Mouse (Mus musculus) liver, adult 2 months (tissue): ENCODE data around the gene Tnf. TPM values are rescaled to one million over a fixed set of nuclear protein-coding genes. Genes with fewer than 3 reads are reported as not detected.
A peak's percentile ranks its signal among the peaks of the same experiment; 100 is the strongest.

Source experiments
- DNase-seq: peaks from one replicate; pipeline ENCODE4 v3.0.0-alpha.2; 2011; ENCODE audit warnings: low read depth, low spot score; ENCODE audit errors: extremely low read depth
- H3K27ac ChIP-seq: fragments of 200-500 bp; replicated peaks from 2 replicates; pipeline ENCODE4 v1.5.1; 2012; ENCODE audit warnings: low read depth, mild to moderate bottlenecking, control low read depth, inconsistent platforms, low read length; ENCODE audit not compliant: insufficient read depth
- H3K27me3 ChIP-seq: fragments of 200-500 bp; 2 replicates; pipeline ENCODE4 v1.6.1; 2012; ENCODE audit warnings: mild to moderate bottlenecking, moderate library complexity, low read length, inconsistent platforms; ENCODE audit not compliant: control insufficient read depth, insufficient read depth
- H3K36me3 ChIP-seq: fragments of 200-500 bp; 2 replicates; pipeline ENCODE4 v1.6.1; 2012; ENCODE audit warnings: low read length, inconsistent platforms; ENCODE audit not compliant: control insufficient read depth, insufficient read depth
- H3K4me1 ChIP-seq: fragments of 200-500 bp; 2 replicates; pipeline ENCODE4 v1.6.1; 2011; ENCODE audit warnings: low read length; ENCODE audit not compliant: control insufficient read depth, insufficient read depth
- H3K4me3 ChIP-seq: fragments of 200-500 bp; 2 replicates; pipeline ENCODE4 v1.5.1; 2011; ENCODE audit warnings: low read depth, mild to moderate bottlenecking, control low read depth, low read length, moderate library complexity; ENCODE audit not compliant: insufficient read depth
- H3K79me2 ChIP-seq: fragments of 200-500 bp; 2 replicates; pipeline ENCODE4 v1.6.1; 2012; ENCODE audit warnings: inconsistent platforms, mild to moderate bottlenecking, low read length, moderate library complexity; ENCODE audit not compliant: control insufficient read depth, insufficient read depth
- H3K9ac ChIP-seq: fragments of 200-500 bp; 2 replicates; pipeline ENCODE4 v1.6.1; 2012; ENCODE audit warnings: low read depth, mild to moderate bottlenecking, control low read depth, inconsistent platforms, low read length
- CTCF ChIP-seq: fragments of 200-500 bp; IDR thresholded peaks from 2 replicates; pipeline ENCODE4 v1.5.1; 2011; ENCODE audit warnings: low read depth, low read length, control low read depth
- POLR2A ChIP-seq: fragments of 200-500 bp; IDR thresholded peaks from 2 replicates; pipeline ENCODE4 v1.6.1; 2011; ENCODE audit warnings: low read length, control low read depth; ENCODE audit not compliant: insufficient read depth; ENCODE audit errors: extremely low read depth
- WGBS: fragments of 180-500 bp; shearing (Covaris S2); methylation state at CpG from one replicate; pipeline ENCODE4 v1.1.7; 2018; 5-methylcytosine and 5-hydroxymethylcytosine counted together
- polyA plus RNA-seq: library from polyadenylated mRNA; depleted of rRNA; stranded (reverse); fragments of >200 nt; gene quantifications from 2 replicates; pipeline ENCODE4 v1.2.3, GENCODE M21; 2012
- total RNA-seq: library from RNA; depleted of rRNA; stranded (reverse); fragments of >200 nt; gene quantifications from 2 replicates; pipeline ENCODE4 v1.2.3, GENCODE M21; 2014

The Tnf gene
- total and polyA plus RNA-seq, 2 experiments = 0.15 TPM; not detected in 1

- WGBS = 81% methylated on average over 5 of the region's 5 CpGs
- Histone ChIP-seq H3K36me3 (peaks cover 2% of the 10 kb centered on the region; the same call in 1 of the 2 replicates), H3K4me3 (no peak overlapping the region), H3K4me1 (peaks cover 4% of the 10 kb centered on the region; the same call in 1 of the 2 replicates), H3K79me2 (peaks cover 25% of the 10 kb centered on the region; the same call in 1 of the 2 replicates), H3K27ac (no peak overlapping the region), H3K9ac (no peak overlapping the region), H3K27me3 (no peaks in the 10 kb centered on the region)
- TF ChIP-seq CTCF = no peak
- no peak for TF ChIP-seq POLR2A
- DNase-seq = no peak
Measured at GRCm38 (mm10) chr17:35232659-35233058, 30.9 kb upstream of the Tnf start.

DNA sequence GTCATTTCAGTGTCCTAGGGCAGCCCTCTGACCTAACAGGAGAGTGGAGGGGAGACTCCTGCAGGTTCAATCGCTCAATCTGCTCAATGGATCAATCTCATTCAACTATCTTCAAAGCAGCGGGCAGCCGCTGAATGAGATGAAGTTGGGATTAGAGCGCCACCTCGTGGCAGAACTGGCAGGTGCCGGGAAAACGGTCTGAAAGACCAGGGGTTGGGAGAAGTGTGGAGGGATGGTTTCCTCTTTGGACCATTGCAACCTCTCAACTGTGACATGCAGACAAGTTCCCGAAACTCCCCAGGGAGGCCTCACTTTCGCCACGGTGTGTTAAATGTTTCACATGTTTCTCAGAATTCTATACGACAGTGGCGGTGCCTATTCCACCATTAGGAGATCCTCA lies 30.2 kb upstream of the Tnf start:
- Histone ChIP-seq H3K36me3 (peaks cover 5% of the 10 kb centered on the region; the same call in 1 of the 2 replicates), H3K27me3 (no peaks in the 10 kb centered on the region), H3K4me1 (peaks cover 4% of the 10 kb centered on the region; the same call in 1 of the 2 replicates), H3K9ac (no peak overlapping the region), H3K27ac (no peak overlapping the region), H3K4me3 (no peak overlapping the region), H3K79me2 (peaks cover 25% of the 10 kb centered on the region; the same call in 1 of the 2 replicates)
- peak; percentile 34 for DNase-seq
- 18% methylated on average over 12 of the region's 12 CpGs for WGBS
- TF ChIP-seq CTCF (peak; percentile 95), POLR2A (no peak)

DNA sequence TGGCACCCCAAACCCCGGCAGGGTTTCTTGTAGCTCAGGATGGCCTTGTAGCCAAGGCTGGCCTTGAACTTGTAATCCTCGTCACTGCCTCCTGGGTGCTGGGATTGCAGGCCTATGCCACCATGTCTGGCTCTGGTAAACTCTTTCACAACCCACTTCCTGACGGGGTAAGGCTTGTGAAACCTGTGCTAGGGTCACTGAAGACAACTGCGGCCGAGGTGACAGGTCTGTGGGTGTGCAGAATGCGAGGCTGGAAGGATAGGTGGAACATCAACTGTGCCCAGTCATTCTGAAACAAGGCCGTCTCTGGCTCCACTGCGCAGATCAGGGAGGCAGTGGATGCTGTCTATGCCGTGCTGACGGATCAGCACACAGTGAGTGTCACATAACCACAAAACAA lies 29.2 kb upstream of the Tnf start:
- DNase-seq = peak; percentile 45
- Histone ChIP-seq H3K4me1 (peaks cover 4% of the 10 kb centered on the region; the same call in 1 of the 2 replicates), H3K4me3 (no peak overlapping the region), H3K27ac (no peak overlapping the region), H3K36me3 (peaks cover 5% of the 10 kb centered on the region; the same call in 1 of the 2 replicates), H3K9ac (no peak overlapping the region), H3K79me2 (peaks cover 25% of the 10 kb centered on the region; the same call in 1 of the 2 replicates), H3K27me3 (no peaks in the 10 kb centered on the region)
- 55% methylated on average over 10 of the region's 10 CpGs for WGBS
- no peak for TF ChIP-seq POLR2A
- TF ChIP-seq CTCF = no peak

- DNase-seq = no peak
- H3K27ac ChIP-seq = no peak overlapping the region
- H3K27me3 ChIP-seq = no peaks in the 10 kb centered on the region
- H3K4me3 ChIP-seq = no peak overlapping the region
- peaks cover 3% of the 10 kb centered on the region; the same call in 1 of the 2 replicates for H3K4me1 ChIP-seq
- H3K36me3 ChIP-seq = peaks cover 5% of the 10 kb centered on the region; the same call in 1 of the 2 replicates
- 83% methylated on average over 14 of the region's 14 CpGs for WGBS
- peaks cover 18% of the 10 kb centered on the region; the same call in 1 of the 2 replicates for H3K79me2 ChIP-seq
- TF ChIP-seq CTCF (no peak), POLR2A (no peak)
- no peak overlapping the region for H3K9ac ChIP-seq
Measured at GRCm38 (mm10) chr17:35226561-35227046, 24.8 kb upstream of the Tnf start.

- Histone ChIP-seq H3K36me3 (peaks cover 5% of the 10 kb centered on the region; the same call in 1 of the 2 replicates), H3K79me2 (peaks cover 9% of the 10 kb centered on the region; the same call in 1 of the 2 replicates), H3K27me3 (no peaks in the 10 kb centered on the region), H3K4me3 (no peak overlapping the region), H3K9ac (no peak overlapping the region), H3K4me1 (peaks cover 3% of the 10 kb centered on the region; the same call in 1 of the 2 replicates), H3K27ac (no peak overlapping the region)
- no peak for TF ChIP-seq POLR2A
- TF ChIP-seq CTCF = no peak
- WGBS = 94% methylated on average over 5 of the region's 5 CpGs
- no peak for DNase-seq
Measured at GRCm38 (mm10) chr17:35225456-35225855, 23.6 kb upstream of the Tnf start.

DNA sequence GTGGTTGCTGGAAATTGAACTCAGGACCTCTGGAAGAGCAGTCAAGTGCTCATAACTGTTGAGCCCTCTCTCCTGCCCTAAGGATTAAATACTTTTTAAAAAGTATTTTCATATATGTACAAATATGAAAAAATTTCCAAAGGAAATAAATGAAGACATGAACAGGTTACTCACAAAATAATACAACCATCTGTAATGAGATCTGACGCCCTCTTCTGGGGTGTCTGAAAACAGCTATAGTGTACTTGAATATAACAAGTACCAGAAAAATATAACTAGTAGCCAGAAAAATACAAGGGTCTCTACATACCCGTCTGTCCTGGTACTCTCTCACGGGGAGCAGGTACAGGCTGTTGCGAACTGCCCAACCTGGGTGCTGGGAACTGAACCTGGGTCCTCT lies 22.8 kb upstream of the Tnf start:
- WGBS = 98% methylated on average over 4 of the region's 4 CpGs

More for the DNA sequence above, 22.8 kb upstream of the Tnf start:
- DNase-seq = no peak
- Histone ChIP-seq H3K9ac (no peak overlapping the region), H3K27ac (no peak overlapping the region), H3K4me1 (peaks cover 5% of the 10 kb centered on the region), H3K4me3 (no peak overlapping the region), H3K79me2 (peaks cover 7% of the 10 kb centered on the region; the same call in 1 of the 2 replicates), H3K27me3 (no peaks in the 10 kb centered on the region), H3K36me3 (peaks cover 5% of the 10 kb centered on the region; the same call in 1 of the 2 replicates)
- TF ChIP-seq POLR2A = no peak
- TF ChIP-seq CTCF = no peak
